Mouse (Mus musculus) Muller cell, postnatal 12 days (primary cell): ENCODE results near the gene Gfod1.

Source experiments
- DNase-seq: peaks from one replicate; pipeline ENCODE4 v3.0.0-alpha.2; 2015; ENCODE audit errors: inconsistent ontology term

The Gfod1 gene

DNA sequence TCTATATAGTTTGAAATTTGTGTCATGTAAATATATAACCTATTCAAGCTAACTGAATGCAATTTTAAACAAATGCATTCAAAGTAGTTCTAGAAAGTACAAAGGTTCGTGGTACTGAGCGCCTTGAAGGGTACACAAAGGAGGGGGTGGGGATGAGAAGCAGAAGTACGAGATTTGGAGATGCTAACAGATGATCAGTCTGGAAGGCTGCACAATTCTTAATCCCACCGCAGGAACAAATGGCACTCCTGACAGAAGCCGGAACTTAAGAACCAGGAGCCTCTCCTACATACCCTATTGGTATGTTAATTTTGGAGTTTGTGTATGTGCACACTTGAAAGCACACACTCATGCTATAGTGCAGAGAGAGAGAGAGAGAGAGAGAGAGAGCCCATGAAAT, 4.8 kb downstream of the Gfod1 start:
- no peak for DNase-seq

DNA sequence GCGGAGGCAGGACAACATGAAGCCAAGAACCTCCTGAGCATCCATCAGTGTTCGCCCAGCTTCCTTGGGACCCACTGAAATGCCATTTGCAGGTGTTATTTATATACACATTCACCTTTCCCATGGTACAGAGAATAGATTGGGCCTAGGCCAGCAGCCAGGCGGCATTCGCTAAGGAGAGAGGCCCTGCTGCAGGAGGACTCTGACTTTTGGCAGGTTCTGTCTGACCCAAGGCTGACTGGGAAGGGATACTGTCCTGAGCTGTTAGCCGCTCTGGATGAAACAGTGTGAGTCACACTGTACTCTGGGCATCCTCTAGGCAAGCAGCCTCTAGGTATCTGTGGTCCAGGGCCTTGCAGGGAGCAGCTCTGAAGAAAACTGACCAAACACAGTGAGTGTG, 6.4 kb downstream of the Gfod1 start:
- no peak for DNase-seq

DNA sequence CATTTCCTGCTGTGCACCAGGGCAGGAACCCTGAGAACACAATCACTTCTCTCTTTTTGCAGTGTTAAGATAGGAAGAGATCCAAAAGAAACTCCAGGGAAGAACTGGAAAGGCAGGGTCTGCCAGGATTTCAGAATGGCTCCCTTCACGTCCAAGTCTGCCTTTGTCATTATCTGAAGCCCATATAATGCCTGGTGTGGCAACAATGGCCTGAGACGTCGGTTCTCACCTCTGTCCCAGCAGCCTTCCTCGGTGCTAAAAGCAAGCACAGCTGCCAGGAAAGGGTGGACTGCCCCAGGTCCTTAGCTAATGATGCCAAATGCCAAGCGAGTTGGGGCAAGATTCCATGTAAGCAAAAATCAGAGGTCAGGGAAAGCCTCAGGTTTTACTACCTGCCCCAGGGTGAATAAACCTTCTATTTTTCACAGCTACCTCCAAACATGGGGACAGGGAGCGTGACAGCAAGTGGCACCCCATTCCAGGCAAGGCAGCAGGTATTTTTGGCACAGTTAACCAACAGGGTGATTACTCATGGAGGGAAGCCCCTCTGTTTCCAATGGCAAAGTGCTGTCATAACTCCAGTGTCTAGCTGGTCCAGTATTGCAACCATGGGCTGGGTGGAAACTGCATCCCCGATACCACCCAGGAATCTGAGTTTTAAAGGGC, 7.7 kb downstream of the Gfod1 start:
- no peak for DNase-seq

DNA sequence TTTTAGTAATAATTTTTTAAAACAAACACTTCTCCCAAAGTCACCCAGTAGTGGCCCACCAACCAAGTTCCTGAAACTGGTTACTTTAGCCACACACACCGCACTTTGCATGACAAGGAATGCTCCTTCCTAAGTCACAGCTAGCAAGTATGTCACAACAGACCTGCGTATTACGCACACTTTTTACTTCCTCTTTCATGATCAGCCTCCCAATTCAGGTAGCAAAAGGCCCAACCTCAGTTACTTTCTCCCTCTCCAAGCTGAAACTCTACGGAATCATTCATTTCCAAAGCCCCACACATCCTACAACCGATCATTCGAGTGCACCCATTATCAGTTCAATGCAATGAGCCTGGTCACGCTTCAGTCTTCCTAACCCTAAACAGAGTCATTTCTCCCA, 8.3 kb downstream of the Gfod1 start:
- DNase-seq: no peak

DNA sequence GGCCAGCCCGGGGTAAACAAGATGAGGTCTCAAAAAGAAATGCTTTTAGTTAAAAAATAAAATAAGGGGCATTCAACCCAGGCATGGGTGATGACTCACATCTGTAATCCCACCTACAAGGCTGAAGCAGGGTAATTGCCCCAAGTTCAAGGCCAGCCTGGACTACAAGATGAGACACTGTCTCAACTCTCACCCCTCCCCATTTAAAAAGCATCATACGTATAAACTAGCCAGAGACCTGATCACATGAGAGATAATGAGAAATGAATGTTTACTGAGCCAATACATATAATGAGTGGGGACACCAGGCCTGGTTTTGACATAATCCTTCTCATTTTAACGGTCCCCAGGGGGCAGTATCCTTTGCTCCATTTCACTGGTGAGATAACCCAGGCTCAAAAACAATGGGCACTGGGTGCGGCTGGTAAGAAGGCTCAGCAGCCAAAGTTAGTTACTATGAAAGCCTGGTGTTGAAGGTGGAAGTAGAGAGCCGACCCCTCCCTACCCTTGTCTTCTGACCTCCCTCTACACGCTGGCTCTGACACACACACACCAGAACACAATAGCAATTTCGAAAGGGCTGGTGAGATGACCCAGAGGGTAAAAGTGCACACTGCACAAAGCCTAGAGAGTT, 8.9 kb downstream of the Gfod1 start:
- no peak for DNase-seq

DNA sequence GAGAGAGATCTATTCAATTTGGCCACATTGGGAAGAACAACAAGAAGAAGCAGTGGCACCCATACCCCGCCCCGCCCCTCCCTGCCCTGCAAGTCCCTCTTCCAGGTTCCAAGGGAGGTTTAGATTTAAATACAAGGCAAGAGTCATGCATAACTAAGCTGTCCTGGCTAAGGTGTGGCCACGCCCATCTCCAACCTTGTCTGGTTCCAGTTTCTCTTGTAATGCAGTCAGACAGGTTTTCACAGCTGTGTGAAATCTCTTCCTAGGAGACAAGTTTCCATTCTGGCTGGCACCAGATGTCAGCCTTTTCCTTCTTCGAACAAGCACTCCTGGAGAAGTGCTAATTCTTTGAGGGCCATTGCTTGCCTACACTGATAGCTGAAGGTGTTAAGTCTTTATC, 11.1 kb downstream of the Gfod1 start:
- DNase-seq: no peak

DNA sequence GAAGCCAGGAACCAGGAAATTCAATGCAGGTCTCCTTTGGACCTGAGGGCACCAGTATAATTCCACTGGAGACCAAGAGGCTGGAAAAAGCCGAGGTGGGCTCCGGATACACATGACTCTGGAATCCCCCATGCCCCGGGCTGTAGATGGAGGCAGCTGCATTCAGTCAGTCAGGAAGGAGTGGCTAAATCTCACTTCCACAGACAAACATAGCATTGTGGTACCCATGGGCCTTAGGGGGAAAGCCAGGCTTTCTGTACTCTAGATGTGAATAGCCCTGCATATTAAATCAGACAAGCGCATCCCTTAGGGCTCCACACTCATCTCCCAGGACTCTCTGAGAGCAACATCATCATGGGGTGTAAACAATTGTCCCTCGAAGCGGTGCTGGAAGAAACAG, 14.9 kb downstream of the Gfod1 start:
- no peak for DNase-seq

DNA sequence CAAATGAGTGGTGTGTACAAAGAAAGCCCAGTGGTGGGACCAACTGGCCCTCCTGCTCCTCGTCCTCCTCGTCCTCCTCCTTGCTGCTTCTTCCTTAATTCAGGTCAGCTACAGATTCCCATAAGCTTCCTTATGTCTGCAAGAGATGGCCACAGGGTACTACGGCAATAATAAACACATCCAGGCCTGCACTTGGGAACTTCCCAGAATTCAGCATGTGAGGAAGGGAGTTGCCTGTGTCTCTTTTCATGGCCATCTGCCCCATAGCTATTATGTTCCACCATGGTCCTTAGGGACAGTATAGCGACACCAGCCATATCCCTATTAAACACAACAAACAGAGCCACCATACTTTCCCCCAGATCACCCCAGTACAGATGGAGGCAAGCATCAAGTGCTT, 15.5 kb downstream of the Gfod1 start:
- DNase-seq: no peak

DNA sequence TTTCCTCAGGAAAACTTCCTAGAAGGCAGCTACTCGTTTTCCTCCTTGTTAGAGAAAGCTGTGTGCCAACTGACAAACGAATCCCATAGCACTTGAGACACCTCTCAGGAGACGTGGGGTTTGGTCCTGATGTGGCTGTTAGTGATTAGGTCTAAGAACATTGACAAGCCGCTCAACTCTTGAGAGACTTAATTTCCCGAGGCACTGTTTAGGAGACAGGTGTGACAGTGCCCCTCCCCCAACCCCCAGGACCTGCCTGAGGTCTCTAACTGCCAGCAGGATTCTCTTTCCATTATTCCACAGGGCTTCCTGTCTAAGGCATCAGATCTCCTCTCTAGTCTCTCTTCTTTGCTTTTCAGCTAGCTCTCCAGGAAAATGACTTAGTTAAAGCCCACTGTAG, 15.9 kb downstream of the Gfod1 start:
- DNase-seq: no peak

DNA sequence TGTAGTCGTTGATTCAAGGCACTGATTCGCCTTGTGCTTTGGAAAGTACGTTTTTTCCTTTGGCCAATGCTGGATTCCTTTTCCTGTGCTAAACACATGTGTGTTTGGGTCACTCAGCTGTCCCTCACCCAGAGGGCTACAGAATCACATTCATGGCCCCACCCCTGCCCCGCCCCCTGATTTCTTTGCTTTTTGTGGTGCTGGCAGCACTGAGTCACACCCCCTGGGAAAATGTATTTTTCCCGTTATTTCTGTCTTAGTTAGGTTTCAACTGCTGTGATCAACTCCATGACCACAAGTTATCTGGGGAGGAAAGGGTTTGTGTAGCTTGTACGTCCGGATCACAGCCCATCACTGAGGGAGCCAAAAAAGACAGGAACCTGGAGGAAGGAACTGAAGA, 17.1 kb downstream of the Gfod1 start:
- no peak for DNase-seq

DNA sequence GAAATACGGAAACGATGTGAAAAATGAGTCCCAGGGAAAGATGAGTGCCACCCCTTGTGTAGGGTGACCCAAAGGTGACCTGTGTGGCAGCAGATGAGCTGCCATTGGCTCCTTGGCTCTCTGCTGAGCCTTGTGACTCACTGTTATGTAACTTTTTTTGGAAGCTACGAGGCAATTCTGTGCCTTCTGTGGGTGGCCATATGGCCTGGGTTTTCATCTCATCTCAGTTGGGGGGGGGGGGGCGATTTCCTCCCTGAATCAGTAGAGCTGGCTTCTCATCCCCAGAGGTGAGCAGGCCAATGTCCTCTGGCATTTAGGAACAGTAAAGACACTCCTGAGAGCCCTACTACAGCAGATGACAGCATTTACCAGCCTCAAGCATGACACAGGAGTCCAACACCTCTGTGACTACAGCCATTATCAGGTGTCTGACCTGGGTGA, 19.2 kb downstream of the Gfod1 start:
- no peak for DNase-seq

DNA sequence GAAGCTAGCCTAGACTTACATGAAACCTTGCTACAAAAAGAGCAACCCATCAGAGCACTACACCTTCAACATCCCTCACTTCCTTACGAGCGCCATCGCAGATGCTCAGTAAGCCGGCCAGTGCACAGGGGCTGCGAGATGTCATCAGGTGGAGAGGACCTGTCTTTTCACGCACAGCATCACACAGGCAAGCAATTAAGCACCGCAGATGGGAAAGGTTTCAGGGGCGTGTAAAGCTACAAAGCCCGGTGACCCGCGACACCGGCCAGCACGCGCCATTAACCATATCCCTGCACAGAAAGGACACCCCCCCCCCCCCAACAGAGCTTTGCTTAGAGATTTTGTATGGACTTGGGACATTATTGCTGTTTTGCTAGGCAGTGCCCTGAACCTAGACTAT, 30.1 kb downstream of the Gfod1 start:
- DNase-seq: no peak

DNA sequence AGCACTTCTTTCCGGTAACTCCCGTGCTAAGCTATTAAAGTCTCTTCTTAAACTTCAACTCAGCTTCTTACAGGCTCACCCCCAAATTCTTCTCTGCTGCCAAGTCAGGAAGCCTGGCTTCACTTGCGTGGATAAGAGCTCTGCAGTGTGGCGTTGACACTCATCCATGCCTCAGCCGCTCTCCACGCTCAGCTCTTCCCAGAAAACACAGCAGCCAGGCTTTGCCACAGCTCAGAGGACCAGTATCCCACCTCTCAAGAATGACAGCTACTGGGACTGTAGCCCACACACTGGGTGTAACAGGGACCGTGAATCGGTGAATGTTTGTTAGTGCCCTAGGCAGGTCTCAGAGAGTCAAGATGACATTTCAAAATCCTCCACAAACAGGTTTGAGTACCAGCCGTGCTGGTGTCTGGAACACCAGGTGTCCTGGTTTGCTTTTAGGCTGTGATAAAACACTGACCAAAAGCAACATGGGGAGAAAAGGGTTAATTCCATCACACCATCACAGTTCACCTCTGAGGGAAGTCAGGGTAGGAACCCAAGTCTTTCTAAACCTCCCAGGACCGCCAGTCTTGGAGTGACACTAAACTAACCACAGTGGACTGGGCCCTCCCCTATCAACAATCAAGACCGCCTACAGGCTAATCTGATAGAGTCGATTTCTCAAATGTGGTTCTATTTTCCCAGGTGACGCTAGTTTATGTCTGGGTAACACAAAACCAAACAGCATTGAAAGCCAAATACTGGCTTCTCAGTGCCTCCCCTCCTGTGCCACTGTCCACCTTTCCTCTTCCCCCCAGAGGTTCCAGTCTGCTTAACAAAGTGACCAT, 31.5 kb downstream of the Gfod1 start:
- no peak for DNase-seq

DNA sequence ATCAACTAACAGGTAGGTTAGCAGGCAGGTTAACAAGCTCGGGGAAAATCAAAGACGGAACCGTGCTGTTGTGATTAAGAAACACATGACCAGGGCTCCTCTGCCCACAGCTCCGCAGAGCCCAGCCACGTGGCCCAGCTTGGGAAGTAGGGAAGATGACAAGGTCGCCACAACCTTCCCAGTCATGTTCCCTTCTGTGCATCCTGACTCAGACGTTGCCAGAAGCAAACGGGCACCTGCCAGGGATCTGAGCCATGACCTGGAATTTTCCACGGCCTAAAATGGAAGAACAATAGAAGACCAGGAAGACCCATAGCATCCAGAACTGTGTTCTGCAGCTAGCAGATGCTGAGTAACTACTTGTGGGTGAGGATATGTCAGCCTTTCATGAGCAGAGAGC, 32.5 kb downstream of the Gfod1 start:
- DNase-seq: no peak

DNA sequence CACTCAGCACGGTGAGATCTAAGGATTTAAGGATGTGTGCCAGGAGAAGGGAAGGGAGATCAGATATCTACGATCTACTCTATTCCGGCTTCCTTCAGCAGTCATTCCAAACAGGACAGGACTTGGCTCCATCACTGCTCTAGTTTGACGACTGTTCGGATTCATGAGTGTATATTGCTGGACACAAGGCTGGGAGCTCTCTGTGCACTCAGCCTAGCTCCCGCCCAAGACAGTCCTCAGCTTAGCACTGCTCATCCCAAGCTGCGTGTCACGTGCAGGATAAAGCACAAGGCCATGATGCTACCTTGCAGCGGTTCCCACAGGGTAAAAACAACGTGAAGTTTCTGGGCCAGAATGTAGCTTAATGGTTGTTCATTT, 33.8 kb downstream of the Gfod1 start:
- no peak for DNase-seq

DNA sequence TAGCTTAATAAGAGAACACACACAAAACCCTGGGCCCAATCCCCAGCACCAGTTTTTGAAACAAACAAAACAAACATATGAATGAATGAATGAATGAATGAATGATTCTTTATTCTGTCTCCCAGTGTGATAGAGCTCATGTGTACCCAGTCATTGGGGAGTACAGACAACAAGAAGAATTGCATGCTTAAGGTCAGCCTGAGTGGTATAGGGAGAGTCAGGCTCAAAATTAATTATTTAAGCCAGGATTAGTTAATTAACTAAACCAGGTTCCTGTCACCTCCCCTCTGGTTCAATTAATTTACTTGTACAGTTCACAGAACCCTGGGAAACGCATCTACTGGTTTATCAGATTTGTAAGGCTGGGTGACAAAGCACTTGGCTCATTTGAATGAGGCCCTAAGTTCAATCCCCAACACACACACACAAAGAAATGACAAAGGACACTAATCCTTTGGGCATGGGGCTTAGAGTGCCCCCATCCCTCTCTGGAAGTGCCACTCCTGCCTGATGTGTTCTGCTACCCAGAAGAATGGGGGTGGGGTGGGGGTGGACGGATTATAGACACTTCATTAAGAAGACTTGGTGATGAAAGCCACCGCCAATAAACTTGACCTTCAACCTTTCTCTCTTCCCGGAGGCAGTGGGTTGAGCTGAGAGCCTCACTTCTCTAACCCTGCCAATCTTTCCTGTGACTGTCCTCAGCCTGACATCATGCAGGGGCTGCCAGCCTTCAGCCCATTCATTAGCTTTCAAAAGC, 34.3 kb downstream of the Gfod1 start:
- peak; percentile 21 for DNase-seq

DNA sequence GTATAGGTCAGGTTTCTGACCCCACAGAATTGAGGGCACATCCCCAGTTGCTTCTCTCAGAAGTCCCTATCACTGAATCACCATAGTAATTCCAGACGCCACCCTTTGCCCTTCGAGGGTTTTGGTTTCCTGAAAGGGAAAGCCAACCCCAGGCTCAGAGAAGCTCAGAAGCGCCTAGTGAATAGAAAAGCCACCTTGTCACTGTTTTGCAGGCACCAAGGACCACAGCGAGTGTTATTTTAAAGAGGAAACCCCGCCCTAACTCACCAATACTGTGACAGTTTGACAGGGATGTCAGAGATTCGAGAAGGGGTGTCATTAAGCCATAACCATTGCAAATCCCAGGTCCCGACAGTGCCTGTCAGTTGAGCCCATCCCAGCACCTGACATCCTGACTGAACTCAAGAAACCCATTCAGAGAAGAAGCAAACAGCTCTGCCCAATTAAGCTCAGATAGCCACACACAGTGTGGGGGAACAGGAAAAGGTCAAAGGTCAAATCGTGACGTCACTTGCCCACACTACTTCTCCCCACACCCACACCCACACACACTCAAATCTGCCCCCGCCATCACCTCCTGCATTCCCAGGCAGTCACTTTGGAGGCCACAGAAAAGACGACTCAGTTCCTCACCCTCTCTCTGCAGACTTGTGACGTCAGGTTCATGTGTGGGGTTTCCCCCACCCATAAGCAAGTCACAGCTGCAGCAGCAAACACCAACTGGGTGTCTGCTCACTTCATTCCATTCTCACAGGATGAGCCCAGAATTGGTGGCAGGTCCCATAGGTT, 35.2 kb downstream of the Gfod1 start:
- peak; percentile 16 for DNase-seq

DNA sequence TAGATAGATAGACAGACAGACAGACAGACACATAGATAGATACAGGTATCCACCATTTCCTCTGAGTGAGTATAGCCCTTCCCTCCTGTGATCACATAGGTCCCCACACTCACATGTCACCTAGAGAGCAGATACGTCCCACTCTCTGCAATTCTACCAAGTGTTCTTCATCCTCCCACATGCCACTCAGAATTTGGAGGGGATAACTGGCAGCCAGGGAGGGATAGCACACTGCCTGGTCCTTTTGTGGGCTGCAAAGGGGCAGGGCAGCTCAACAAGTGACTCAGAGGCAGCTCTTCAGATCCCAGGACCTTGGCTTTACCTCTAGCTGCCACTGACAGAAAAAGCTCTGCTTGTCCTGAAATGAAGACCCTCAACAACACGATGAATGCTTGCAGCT, 36.1 kb downstream of the Gfod1 start:
- DNase-seq: no peak

DNA sequence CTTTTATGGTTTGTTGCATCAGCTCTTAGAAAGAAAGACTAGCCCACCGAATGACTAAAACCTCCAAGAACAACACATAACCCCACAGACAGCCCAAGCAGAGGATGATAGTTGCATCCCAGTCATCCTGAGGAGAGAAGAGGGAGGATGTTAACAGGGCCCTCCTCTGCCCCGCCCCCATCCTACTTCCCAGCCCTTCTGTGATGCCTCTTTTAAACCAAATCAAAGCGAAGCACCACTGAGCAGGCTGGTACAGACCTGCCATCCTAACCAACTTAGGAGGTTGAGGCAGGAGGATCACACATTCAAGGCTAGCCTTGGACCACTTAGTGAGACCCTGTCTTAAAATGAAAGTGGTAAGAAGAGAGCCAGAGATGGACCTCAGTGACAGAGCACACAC, 36.8 kb downstream of the Gfod1 start:
- no peak for DNase-seq

DNA sequence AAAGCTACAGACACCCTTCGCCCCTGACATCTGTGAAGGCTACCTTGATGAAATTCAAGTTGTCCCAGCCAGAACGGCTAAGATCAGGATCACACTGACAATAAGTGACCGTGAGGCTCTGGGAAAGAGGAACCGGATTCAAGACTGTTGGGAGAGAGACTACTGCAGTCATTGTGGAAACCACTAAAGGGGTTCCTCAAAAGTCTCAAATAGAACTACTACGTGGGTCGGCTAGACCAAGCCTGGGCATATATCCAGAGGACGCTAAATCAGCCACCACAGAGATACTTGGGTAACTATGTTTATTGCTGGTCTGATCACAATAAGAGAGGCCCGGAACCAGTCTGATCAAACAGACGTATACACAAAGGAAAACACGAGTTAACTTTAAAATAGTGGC, 37.6 kb downstream of the Gfod1 start:
- DNase-seq: no peak

DNA sequence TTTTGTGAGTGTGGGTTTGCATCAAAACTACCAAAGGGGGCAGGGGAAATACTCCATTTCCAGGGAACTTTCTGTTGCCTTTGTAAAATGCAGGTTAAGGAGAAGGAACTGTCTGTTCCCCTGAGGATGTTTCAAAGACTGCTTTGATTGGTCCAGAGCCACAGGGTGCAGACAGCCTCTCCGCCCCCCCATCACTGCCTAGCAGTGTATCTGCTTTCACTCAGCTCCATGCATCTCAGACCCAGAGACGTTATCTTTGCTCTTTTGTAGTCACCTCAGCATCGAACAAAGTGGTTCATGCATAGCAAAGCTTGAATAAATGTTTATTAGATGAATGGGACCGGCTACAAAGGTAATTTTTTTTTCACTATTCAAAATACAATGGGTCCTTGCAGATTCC, 38.9 kb downstream of the Gfod1 start:
- DNase-seq: no peak

DNA sequence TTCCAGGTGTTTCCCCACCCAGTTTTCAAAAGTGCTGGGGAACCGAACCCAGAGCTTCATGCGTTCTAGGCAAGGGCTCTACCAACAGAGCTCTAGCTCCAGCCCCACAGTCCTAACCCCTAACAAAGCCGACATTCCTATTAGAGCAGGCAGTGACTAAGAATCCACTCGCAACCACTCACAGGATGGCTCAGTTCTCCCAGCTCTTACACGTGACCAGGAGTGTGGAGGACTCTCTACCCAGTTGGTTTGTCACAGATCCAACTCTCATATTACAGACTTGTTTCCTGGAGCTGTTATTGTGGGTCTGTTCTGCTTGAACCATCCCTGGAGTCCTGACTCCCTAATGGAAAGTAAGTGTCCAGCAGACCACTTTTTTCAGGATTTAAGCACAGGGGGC, 40.3 kb downstream of the Gfod1 start:
- no peak for DNase-seq
